Mouse (Mus musculus) embryonic fibroblast, embryonic 13.5 days (primary cell): ENCODE data around the gene Tmem198. TPM values are rescaled to one million over a fixed set of nuclear protein-coding genes. Genes with fewer than 3 reads are reported as not detected.

Experiments used
- H3K27ac ChIP-seq: 2 replicates; pipeline ENCODE4 v1.5.1; 2012; ENCODE audit warnings: low read length, control low read depth, inconsistent platforms; ENCODE audit not compliant: insufficient read depth
- H3K4me1 ChIP-seq: 2 replicates; pipeline ENCODE4 v1.6.1; 2011; ENCODE audit warnings: low read length; ENCODE audit not compliant: control insufficient read depth, insufficient read depth
- H3K4me3 ChIP-seq: 2 replicates; pipeline ENCODE4 v1.5.1; 2011; ENCODE audit warnings: mild to moderate bottlenecking, control low read depth, low read length; ENCODE audit not compliant: insufficient read depth
- CTCF ChIP-seq: IDR thresholded peaks from 2 replicates; pipeline ENCODE4 v1.5.1; 2011; ENCODE audit warnings: mild to moderate bottlenecking, control low read depth, low read length, moderate library complexity, borderline replicate concordance; ENCODE audit not compliant: insufficient read depth
- POLR2A ChIP-seq: IDR thresholded peaks from 2 replicates; pipeline ENCODE4 v1.6.1; 2011; ENCODE audit warnings: low read depth, mild to moderate bottlenecking, control low read depth, low read length, moderate library complexity
- polyA plus RNA-seq: library from polyadenylated mRNA; stranded (reverse); fragments of >200 nt; gene quantifications from 2 replicates; pipeline ENCODE4 v1.2.4, GENCODE M21; 2011; ENCODE audit warnings: low read depth; ENCODE audit not compliant: missing spikeins, insufficient read length

Tmem198 gene
- polyA plus RNA-seq, 1 experiment, result 0.70 TPM

- H3K27ac ChIP-seq, result no peak overlapping the region
- no peaks in the 10 kb centered on the region for H3K4me1 ChIP-seq
- H3K4me3 ChIP-seq, result no peak overlapping the region
- TF ChIP-seq POLR2A (no peak), CTCF (no peak)
These were observed 10.0 kb upstream of the Tmem198 start for GRCm38 (mm10) chr1:75469287-75469825.

- H3K27ac ChIP-seq, result no peak overlapping the region
- TF ChIP-seq CTCF (no peak), POLR2A (no peak)
- H3K4me1 ChIP-seq, result peaks cover 5% of the 10 kb centered on the region
- no peak overlapping the region for H3K4me3 ChIP-seq
These were observed 2.9 kb upstream of the Tmem198 start for GRCm38 (mm10) chr1:75476441-75476840.

- TF ChIP-seq POLR2A, result no peak
- peak; percentile 91 for TF ChIP-seq CTCF
- Histone ChIP-seq H3K27ac (no peak overlapping the region), H3K4me3 (peak overlapping the region; percentile 79), H3K4me1 (peaks cover 5% of the 10 kb centered on the region)
These were observed 1.9 kb upstream of the Tmem198 start for GRCm38 (mm10) chr1:75477264-75477965.

- Histone ChIP-seq H3K4me1 (peaks cover 5% of the 10 kb centered on the region), H3K27ac (no peak overlapping the region), H3K4me3 (peak overlapping the region; percentile 79)
- no peak for TF ChIP-seq POLR2A
These were observed 1.4 kb upstream of the Tmem198 start for GRCm38 (mm10) chr1:75477966-75478290.

- no peak for TF ChIP-seq CTCF
- no peak for TF ChIP-seq POLR2A
- peaks cover 5% of the 10 kb centered on the region for H3K4me1 ChIP-seq
- H3K27ac ChIP-seq, result peak overlapping the region; percentile 84
- peak overlapping the region; percentile 79 for H3K4me3 ChIP-seq
These were observed 835 bp upstream of the Tmem198 start for GRCm38 (mm10) chr1:75478497-75478896.

GRCm38 (mm10) chr1:75479635-75479989, 280 bp downstream of the Tmem198 start:
- no peak overlapping the region for H3K27ac ChIP-seq
- peak overlapping the region; percentile 31; the same call in 1 of the 2 replicates for H3K4me3 ChIP-seq
- peaks cover 5% of the 10 kb centered on the region for H3K4me1 ChIP-seq
- TF ChIP-seq CTCF (no peak), POLR2A (no peak)

- H3K4me3 ChIP-seq, result no peak overlapping the region
- peaks cover 5% of the 10 kb centered on the region for H3K4me1 ChIP-seq
- TF ChIP-seq CTCF, result no peak
- no peak for TF ChIP-seq POLR2A
- no peak overlapping the region for H3K27ac ChIP-seq
These were observed 704 bp downstream of the Tmem198 start for GRCm38 (mm10) chr1:75480036-75480435.

- TF ChIP-seq CTCF (no peak), POLR2A (no peak)
- H3K27ac ChIP-seq, result no peak overlapping the region
- no peak overlapping the region for H3K4me3 ChIP-seq
- peaks cover 5% of the 10 kb centered on the region for H3K4me1 ChIP-seq
These were observed 1.4 kb downstream of the Tmem198 start for GRCm38 (mm10) chr1:75480735-75481134.

GRCm38 (mm10) chr1:75486561-75486960, 7.2 kb downstream of the Tmem198 start:
- Histone ChIP-seq H3K4me1 (no peaks in the 10 kb centered on the region; the same call in 1 of the 2 replicates), H3K4me3 (no peak overlapping the region), H3K27ac (no peak overlapping the region)
- TF ChIP-seq POLR2A (no peak), CTCF (no peak)

GRCm38 (mm10) chr1:75487040-75487404, 7.7 kb downstream of the Tmem198 start:
- peak overlapping the region; percentile 51 for H3K4me3 ChIP-seq
- H3K27ac ChIP-seq, result no peak overlapping the region
- H3K4me1 ChIP-seq, result no peaks in the 10 kb centered on the region; the same call in 1 of the 2 replicates
- TF ChIP-seq POLR2A, result no peak
- TF ChIP-seq CTCF, result no peak
